Mouse (Mus musculus) liver, adult 2 months (tissue): ENCODE data around the gene C1qa.

ENCODE experiments used
- CTCF ChIP-seq: fragments of 200-500 bp; IDR thresholded peaks from 2 replicates; pipeline ENCODE4 v1.5.1; 2011; ENCODE audit warnings: low read depth, low read length, control low read depth
- POLR2A ChIP-seq: fragments of 200-500 bp; IDR thresholded peaks from 2 replicates; pipeline ENCODE4 v1.6.1; 2011; ENCODE audit warnings: low read length, control low read depth; ENCODE audit not compliant: insufficient read depth; ENCODE audit errors: extremely low read depth

DNA sequence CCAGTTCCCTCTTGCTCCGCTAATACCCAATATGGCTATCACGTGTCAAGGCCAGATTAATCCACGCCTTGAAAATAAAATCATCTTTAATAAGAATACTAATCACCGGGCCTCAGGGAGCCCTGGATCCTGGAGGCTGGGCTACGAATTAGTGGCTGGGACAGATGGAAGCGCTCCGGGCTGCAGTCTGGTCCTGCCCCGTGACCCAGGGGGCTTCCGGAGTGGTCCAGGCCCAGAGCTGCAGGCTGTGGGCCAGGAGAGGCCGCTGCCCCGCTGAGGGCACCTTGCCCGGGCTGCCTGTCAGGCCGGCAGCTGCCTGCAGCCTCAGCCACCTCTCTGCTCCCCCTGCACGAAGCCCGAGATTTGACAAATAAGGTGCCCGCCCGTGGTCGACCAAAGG lies 44.2 kb upstream of the C1qa start:
- TF ChIP-seq CTCF, result no peak
- TF ChIP-seq POLR2A, result no peak
